Mouse (Mus musculus): ENCODE measurements around the gene Abr.

- TF ChIP-seq POLR2A (IDR thresholded peaks at IDR 0.05; ENCODE audit: low read depth, low read length), result no peak
- TF ChIP-seq CTCF (IDR thresholded peaks at IDR 0.05; ENCODE audit: extremely low read depth, insufficient read length, insufficient replicate concordance, low read depth, low read length), result no peak
Measured at GRCm38 (mm10) chr11:76546431-76546830, 75.7 kb downstream of the Abr start.
